Mouse (Mus musculus): Measurements from ENCODE around the gene Ms4a4a. TPM values are rescaled to one million over a fixed set of nuclear protein-coding genes. Genes with fewer than 3 reads are reported as not detected.
"Not testable (repeated sequence)": the region's sequence is repeated elsewhere in the genome, so short reads cannot be mapped to it uniquely, and the experiment has no call there.

The Ms4a4a gene
- polyA plus RNA-seq, 1 experiment from 2014 or later: 2.1 TPM

GRCm38 (mm10) chr19:11388949-11389348 is 13.6 kb downstream of the Ms4a4a start:
- no peak overlapping the region for H3K27ac ChIP-seq
- 79% methylated on average over 2 of the region's 2 CpGs for WGBS
- no peak overlapping the region for H3K4me3 ChIP-seq
- no peaks in the 10 kb centered on the region for H3K36me3 ChIP-seq
- no peaks in the 10 kb centered on the region for H3K27me3 ChIP-seq (ENCODE audit: insufficient read depth, poor library complexity, severe bottlenecking)
- no peaks in the 10 kb centered on the region for H3K9me3 ChIP-seq
- no peak for DNase-seq (ENCODE audit: low spot score)
- no peaks in the 10 kb centered on the region for H3K4me1 ChIP-seq (replicated peaks)

- H3K4me3 ChIP-seq: no peak overlapping the region
- no peaks in the 10 kb centered on the region for H3K36me3 ChIP-seq
- no peak for DNase-seq (ENCODE audit: low spot score)
- no peaks in the 10 kb centered on the region for H3K27me3 ChIP-seq (ENCODE audit: insufficient read depth, poor library complexity, severe bottlenecking)
- no peaks in the 10 kb centered on the region for H3K4me1 ChIP-seq (replicated peaks)
- no peaks in the 10 kb centered on the region for H3K9me3 ChIP-seq
- H3K27ac ChIP-seq: no peak overlapping the region
Measured at GRCm38 (mm10) chr19:11395769-11396168, 20.4 kb downstream of the Ms4a4a start.

- DNase-seq (ENCODE audit: low spot score): no peak
- H3K27ac ChIP-seq: no peak within 1 kb of the TSS
- no peaks in the 10 kb centered on the region for H3K36me3 ChIP-seq
- H3K9me3 ChIP-seq: no peaks in the 10 kb centered on the region
- H3K4me1 ChIP-seq (replicated peaks): no peaks in the 10 kb centered on the region
- WGBS: 93% methylated on average over 3 of the region's 3 CpGs
- no peak within 1 kb of the TSS for H3K4me3 ChIP-seq
- no peaks in the 10 kb centered on the region for H3K27me3 ChIP-seq (ENCODE audit: insufficient read depth, poor library complexity, severe bottlenecking)
Measured at GRCm38 (mm10) chr19:11404527-11404926, 29.2 kb downstream of the Ms4a4a start, which contains the start of gene Ms4a4c. TSS of gene Ms4a4c (plus strand) at chr19:11404770.

GRCm38 (mm10) chr19:11407428-11407827 is 32.1 kb downstream of the Ms4a4a start:
- Histone ChIP-seq H3K9me3 (no peaks in the 10 kb centered on the region), H3K36me3 (no peaks in the 10 kb centered on the region), H3K4me1 (replicated peaks) (no peaks in the 10 kb centered on the region), H3K4me3 (no peak overlapping the region), H3K27me3 (ENCODE audit: insufficient read depth, poor library complexity, severe bottlenecking) (no peaks in the 10 kb centered on the region), H3K27ac (no peak overlapping the region)
- no peak for DNase-seq (ENCODE audit: low spot score)

GRCm38 (mm10) chr19:11408591-11408990 is 33.3 kb downstream of the Ms4a4a start:
- H3K36me3 ChIP-seq: no peaks in the 10 kb centered on the region
- H3K9me3 ChIP-seq: no peaks in the 10 kb centered on the region
- H3K27me3 ChIP-seq (ENCODE audit: insufficient read depth, poor library complexity, severe bottlenecking): no peaks in the 10 kb centered on the region
- no peak for DNase-seq (ENCODE audit: low spot score)
- no peaks in the 10 kb centered on the region for H3K4me1 ChIP-seq (replicated peaks)
- WGBS: 93% methylated on average over 1 of the region's 1 CpGs
- no peak overlapping the region for H3K27ac ChIP-seq
- H3K4me3 ChIP-seq: no peak overlapping the region

- Histone ChIP-seq H3K9me3 (no peaks in the 10 kb centered on the region), H3K36me3 (no peaks in the 10 kb centered on the region), H3K27ac (no peak overlapping the region), H3K4me3 (no peak overlapping the region), H3K4me1 (replicated peaks) (no peaks in the 10 kb centered on the region), H3K27me3 (ENCODE audit: insufficient read depth, poor library complexity, severe bottlenecking) (no peaks in the 10 kb centered on the region)
- no peak for DNase-seq (ENCODE audit: low spot score)
- 88% methylated on average over 1 of the region's 1 CpGs for WGBS
Measured at GRCm38 (mm10) chr19:11411640-11412039, 36.3 kb downstream of the Ms4a4a start.

GRCm38 (mm10) chr19:11414084-11414483 is 38.8 kb downstream of the Ms4a4a start:
- no peak for DNase-seq (ENCODE audit: low spot score)
- Histone ChIP-seq H3K4me1 (replicated peaks) (no peaks in the 10 kb centered on the region), H3K36me3 (no peaks in the 10 kb centered on the region), H3K27ac (no peak overlapping the region), H3K9me3 (no peaks in the 10 kb centered on the region), H3K27me3 (ENCODE audit: insufficient read depth, poor library complexity, severe bottlenecking) (no peaks in the 10 kb centered on the region), H3K4me3 (no peak overlapping the region)
- WGBS: 97% methylated on average over 1 of the region's 1 CpGs

GRCm38 (mm10) chr19:11415581-11415980 is 40.3 kb downstream of the Ms4a4a start:
- WGBS: 69% methylated on average over 3 of the region's 3 CpGs
- no peak overlapping the region for H3K27ac ChIP-seq
- H3K4me1 ChIP-seq (replicated peaks): no peaks in the 10 kb centered on the region
- DNase-seq (ENCODE audit: low spot score): no peak
- H3K27me3 ChIP-seq (ENCODE audit: insufficient read depth, poor library complexity, severe bottlenecking): no peaks in the 10 kb centered on the region
- no peaks in the 10 kb centered on the region for H3K36me3 ChIP-seq
- no peaks in the 10 kb centered on the region for H3K9me3 ChIP-seq
- no peak overlapping the region for H3K4me3 ChIP-seq

- not testable (repeated sequence) for H3K36me3 ChIP-seq; DNase-seq (ENCODE audit: low spot score); H3K4me3 ChIP-seq; H3K27ac ChIP-seq; H3K27me3 ChIP-seq (ENCODE audit: insufficient read depth, poor library complexity, severe bottlenecking); H3K4me1 ChIP-seq (replicated peaks); H3K9me3 ChIP-seq
- WGBS: 71% methylated on average over 3 of the region's 3 CpGs
Measured at GRCm38 (mm10) chr19:11418865-11419264, 43.5 kb downstream of the Ms4a4a start.

- not testable (repeated sequence) for H3K4me1 ChIP-seq (replicated peaks); H3K36me3 ChIP-seq; H3K27ac ChIP-seq; H3K27me3 ChIP-seq (ENCODE audit: insufficient read depth, poor library complexity, severe bottlenecking); H3K9me3 ChIP-seq; H3K4me3 ChIP-seq; DNase-seq (ENCODE audit: low spot score)
- WGBS: 85% methylated on average over 1 of the region's 1 CpGs
Measured at GRCm38 (mm10) chr19:11431209-11431608, 55.9 kb downstream of the Ms4a4a start.

- Histone ChIP-seq H3K27ac (no peak overlapping the region), H3K27me3 (ENCODE audit: insufficient read depth, poor library complexity, severe bottlenecking) (no peaks in the 10 kb centered on the region), H3K4me1 (replicated peaks) (no peaks in the 10 kb centered on the region), H3K36me3 (no peaks in the 10 kb centered on the region), H3K4me3 (no peak overlapping the region), H3K9me3 (no peaks in the 10 kb centered on the region)
- WGBS: 88% methylated on average over 4 of the region's 4 CpGs
- no peak for DNase-seq (ENCODE audit: low spot score)
Measured at GRCm38 (mm10) chr19:11435058-11435834, 59.9 kb downstream of the Ms4a4a start.
